Mouse (Mus musculus) neural tube, embryonic 11.5 days (tissue): ENCODE measurements around the gene Kif5a. TPM values are rescaled to one million over a fixed set of nuclear protein-coding genes. Genes with fewer than 3 reads are reported as not detected.

Experiments used
- ATAC-seq: fragments of 200-750 bp; cut with Nextera tagmentation; 2 replicates; pipeline ENCODE4 v1.8.0; 2017; ENCODE audit warnings: moderate number of reproducible peaks, mild to moderate bottlenecking, moderate TSS enrichment, moderate library complexity; ENCODE audit not compliant: insufficient read depth, low FRiP score, low TSS enrichment
- DNase-seq: peaks from one replicate; pipeline ENCODE4 v3.0.0-alpha.2; 2015; ENCODE audit warnings: low spot score
- H3K27ac ChIP-seq: fragments of 300-500 bp; sonication (generic); 2 replicates; pipeline ENCODE4 v1.5.1; 2014; ENCODE audit warnings: low read depth, mild to moderate bottlenecking, low read length
- H3K27me3 ChIP-seq: fragments of 300-500 bp; sonication (generic); 2 replicates; pipeline ENCODE4 v1.6.1; 2014; ENCODE audit warnings: mild to moderate bottlenecking, low read length, mixed read lengths; ENCODE audit not compliant: control insufficient read depth, insufficient read depth
- H3K36me3 ChIP-seq: fragments of 300-500 bp; sonication (generic); 2 replicates; pipeline ENCODE4 v1.6.1; 2014; ENCODE audit warnings: mild to moderate bottlenecking, low read length, moderate library complexity, mixed read lengths; ENCODE audit not compliant: control insufficient read depth, insufficient read depth
- H3K4me1 ChIP-seq: fragments of 300-500 bp; sonication (generic); 2 replicates; pipeline ENCODE4 v1.6.1; 2014; ENCODE audit warnings: low read length, mixed read lengths; ENCODE audit not compliant: control insufficient read depth, insufficient read depth
- H3K4me2 ChIP-seq: fragments of 300-500 bp; sonication (generic); 2 replicates; pipeline ENCODE4 v1.6.1; 2014; ENCODE audit warnings: low read depth, mild to moderate bottlenecking, moderate library complexity
- H3K4me3 ChIP-seq: fragments of 300-500 bp; sonication (generic); 2 replicates; pipeline ENCODE4 v1.5.1; 2014; ENCODE audit warnings: low read depth, low read length
- H3K9ac ChIP-seq: fragments of 300-500 bp; sonication (generic); 2 replicates; pipeline ENCODE4 v1.6.1; 2014; ENCODE audit warnings: mild to moderate bottlenecking, low read length
- H3K9me3 ChIP-seq: fragments of 300-500 bp; sonication (generic); 2 replicates; pipeline ENCODE4 v1.6.1; 2016; ENCODE audit warnings: low read length; ENCODE audit not compliant: control insufficient read depth
- WGBS: fragments of 180-500 bp; shearing (Covaris S2); extraction: QIAGEN DNeasy Blood & Tissue Kit; methylation state at CpG from one replicate; pipeline ENCODE4 v1.1.7; 2014; 5-methylcytosine and 5-hydroxymethylcytosine counted together
- polyA plus RNA-seq: library from polyadenylated mRNA; unstranded; fragments of >200 nt; fragmentation: Nextera tagmentation; extraction: Ambion mirVana; gene quantifications from 2 replicates; pipeline ENCODE4 v1.2.1, GENCODE M21; 2014

Kif5a gene
- polyA plus RNA-seq, 1 experiment from 2014 or later, result 51.0 TPM

- no peaks in the 10 kb centered on the region for H3K9me3 ChIP-seq
- DNase-seq, result peak; percentile 100
- H3K27me3 ChIP-seq, result no peaks in the 10 kb centered on the region
- peak overlapping the region; percentile 90 for H3K27ac ChIP-seq
- ATAC-seq, result peak; percentile 89
- H3K36me3 ChIP-seq, result peaks cover 21% of the 10 kb centered on the region
- peaks cover 34% of the 10 kb centered on the region for H3K4me1 ChIP-seq
- 0% methylated on average over 44 of the region's 47 CpGs for WGBS
- peak overlapping the region; percentile 80 for H3K4me3 ChIP-seq
- peak overlapping the region; percentile 68 for H3K9ac ChIP-seq
- H3K4me2 ChIP-seq, result peak overlapping the region; percentile 91
These were observed 27.3 kb upstream of the Kif5a start for GRCm38 (mm10) chr10:127290307-127290929.

GRCm38 (mm10) chr10:127289573-127290191, 26.5 kb upstream of the Kif5a start:
- Histone ChIP-seq H3K4me3 (peak overlapping the region; percentile 80), H3K36me3 (peaks cover 19% of the 10 kb centered on the region), H3K4me2 (peak overlapping the region; percentile 91), H3K4me1 (peaks cover 34% of the 10 kb centered on the region), H3K27ac (peak overlapping the region; percentile 90), H3K9ac (peak overlapping the region; percentile 32), H3K27me3 (no peaks in the 10 kb centered on the region), H3K9me3 (no peaks in the 10 kb centered on the region)
- DNase-seq, result no peak
- ATAC-seq, result 0 out of 2 replicates have a peak, but pooled peaks have one; percentile 3
- WGBS, result 2% methylated on average over 15 of the region's 15 CpGs

- H3K4me3 ChIP-seq, result peak within 1 kb of the TSS; percentile 80
- peaks cover 16% of the 10 kb centered on the region for H3K36me3 ChIP-seq
- 0% methylated on average over 21 of the region's 65 CpGs for WGBS
- peak within 1 kb of the TSS; percentile 91 for H3K4me2 ChIP-seq
- no peaks in the 10 kb centered on the region for H3K27me3 ChIP-seq
- no peaks in the 10 kb centered on the region for H3K9me3 ChIP-seq
- peak within 1 kb of the TSS; percentile 85 for H3K9ac ChIP-seq
- DNase-seq (peak; percentile 88), ATAC-seq (peak; percentile 20)
- peak within 1 kb of the TSS; percentile 90 for H3K27ac ChIP-seq
- H3K4me1 ChIP-seq, result peaks cover 34% of the 10 kb centered on the region
These were observed 25.8 kb upstream of the Kif5a start, which contains the start of gene Mbd6 for GRCm38 (mm10) chr10:127288800-127289572. Mbd6 (minus strand) TSS chr10:127289018.

GRCm38 (mm10) chr10:127288328-127288799, 25.2 kb upstream of the Kif5a start:
- Histone ChIP-seq H3K27ac (peak overlapping the region; percentile 90), H3K9ac (peak overlapping the region; percentile 85), H3K4me3 (peak overlapping the region; percentile 80), H3K9me3 (no peaks in the 10 kb centered on the region), H3K4me2 (peak overlapping the region; percentile 91), H3K36me3 (peaks cover 21% of the 10 kb centered on the region), H3K27me3 (no peaks in the 10 kb centered on the region), H3K4me1 (peaks cover 34% of the 10 kb centered on the region)
- WGBS, result under 1% methylated on average over 18 of the region's 28 CpGs
- DNase-seq, result no peak
- peak; percentile 1; the same call in 1 of the 2 replicates for ATAC-seq

GRCm38 (mm10) chr10:127287936-127288293, 24.8 kb upstream of the Kif5a start:
- Histone ChIP-seq H3K4me3 (peak overlapping the region; percentile 80), H3K27ac (peak overlapping the region; percentile 90), H3K4me2 (peak overlapping the region; percentile 91), H3K4me1 (peaks cover 34% of the 10 kb centered on the region), H3K9ac (peak overlapping the region; percentile 85), H3K36me3 (peaks cover 20% of the 10 kb centered on the region), H3K9me3 (no peaks in the 10 kb centered on the region), H3K27me3 (no peaks in the 10 kb centered on the region)
- ATAC-seq, result no peak
- DNase-seq, result no peak
- 0% methylated on average over 3 of the region's 3 CpGs for WGBS

- H3K36me3 ChIP-seq, result peaks cover 25% of the 10 kb centered on the region
- 71% methylated on average over 15 of the region's 15 CpGs for WGBS
These were observed 24.3 kb upstream of the Kif5a start for GRCm38 (mm10) chr10:127287271-127287935.

GRCm38 (mm10) chr10:127286730-127287129, 23.6 kb upstream of the Kif5a start:
- H3K4me2 ChIP-seq, result peak overlapping the region; percentile 91
- no peaks in the 10 kb centered on the region for H3K9me3 ChIP-seq
- H3K27ac ChIP-seq, result 0 out of 2 replicates have a peak overlapping the region, but pooled peaks have one; percentile 35
- H3K4me3 ChIP-seq, result peak overlapping the region; percentile 80; the same call in 1 of the 2 replicates
- H3K27me3 ChIP-seq, result no peaks in the 10 kb centered on the region
- peak overlapping the region; percentile 85; the same call in 1 of the 2 replicates for H3K9ac ChIP-seq
- H3K4me1 ChIP-seq, result peaks cover 28% of the 10 kb centered on the region
- peak; percentile 40 for DNase-seq
- no peak for ATAC-seq
- peaks cover 29% of the 10 kb centered on the region for H3K36me3 ChIP-seq
- 59% methylated on average over 7 of the region's 7 CpGs for WGBS

More at GRCm38 (mm10) chr10:127287271-127287935, 24.3 kb upstream of the Kif5a start:
- H3K4me3 ChIP-seq, result peak overlapping the region; percentile 80
- peak overlapping the region; percentile 85 for H3K9ac ChIP-seq
- no peaks in the 10 kb centered on the region for H3K9me3 ChIP-seq
- H3K27ac ChIP-seq, result peak overlapping the region; percentile 90; the same call in 1 of the 2 replicates
- peak overlapping the region; percentile 91 for H3K4me2 ChIP-seq
- ATAC-seq (no peak), DNase-seq (no peak)
- H3K4me1 ChIP-seq, result peaks cover 34% of the 10 kb centered on the region
- H3K27me3 ChIP-seq, result no peaks in the 10 kb centered on the region

- H3K36me3 ChIP-seq, result peaks cover 35% of the 10 kb centered on the region
- peaks cover 24% of the 10 kb centered on the region for H3K4me1 ChIP-seq
- H3K9ac ChIP-seq, result no peak overlapping the region; the same call in 1 of the 2 replicates
- WGBS, result 78% methylated on average over 7 of the region's 7 CpGs
- ATAC-seq, result no peak
- H3K27ac ChIP-seq, result peak overlapping the region; percentile 35; the same call in 1 of the 2 replicates
- H3K27me3 ChIP-seq, result no peaks in the 10 kb centered on the region
- H3K4me2 ChIP-seq, result peak overlapping the region; percentile 91; the same call in 1 of the 2 replicates
- H3K9me3 ChIP-seq, result no peaks in the 10 kb centered on the region
- no peak overlapping the region for H3K4me3 ChIP-seq
- DNase-seq, result no peak
These were observed 23.0 kb upstream of the Kif5a start for GRCm38 (mm10) chr10:127286194-127286593.
